Mouse (Mus musculus) brown adipose tissue, adult 24 weeks (tissue): ENCODE measurements around the gene Trappc6a. TPM values are rescaled to one million over a fixed set of nuclear protein-coding genes. Genes with fewer than 3 reads are reported as not detected.

Source experiments
- H3K27ac ChIP-seq: fragments of 200-500 bp; replicated peaks from 2 replicates; pipeline ENCODE4 v1.5.1; 2012; ENCODE audit warnings: low read depth, mild to moderate bottlenecking, low read length
- H3K4me1 ChIP-seq: fragments of 200-500 bp; 2 replicates; pipeline ENCODE4 v1.6.1; 2012; ENCODE audit warnings: low read length, mixed read lengths; ENCODE audit not compliant: control insufficient read depth, insufficient read depth, insufficient read length
- H3K4me3 ChIP-seq: fragments of 200-500 bp; 2 replicates; pipeline ENCODE4 v1.5.1; 2012; ENCODE audit warnings: low read depth, mild to moderate bottlenecking, low read length, moderate library complexity; ENCODE audit not compliant: insufficient read depth
- polyA plus RNA-seq: library from polyadenylated mRNA; stranded (reverse); fragments of >200 nt; gene quantifications from 2 replicates; pipeline ENCODE4 v1.2.4, GENCODE M21; 2012; ENCODE audit not compliant: missing spikeins, insufficient read depth, insufficient read length

The Trappc6a gene
- polyA plus RNA-seq, 1 experiment: 49.9 TPM

DNA sequence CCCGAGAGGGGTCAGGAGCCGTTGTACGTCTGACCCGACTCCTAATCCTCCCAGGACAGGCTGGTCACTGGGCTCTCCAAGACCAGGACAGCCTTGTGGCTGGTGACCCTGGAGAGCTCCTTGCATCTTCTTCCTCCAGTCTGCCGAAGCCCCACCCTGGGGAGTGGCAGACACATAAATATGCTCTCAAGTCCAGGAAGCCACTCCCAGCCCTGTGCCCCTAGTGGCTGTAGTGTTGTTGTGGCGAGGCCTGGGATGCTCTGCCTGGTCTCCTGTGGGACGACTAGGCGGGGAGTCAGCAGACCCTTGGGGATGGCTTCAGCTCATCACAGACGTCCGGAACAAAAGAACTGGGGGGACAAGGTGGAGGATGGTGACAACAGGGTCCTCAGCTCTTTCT lies 22.9 kb downstream of the Trappc6a start:
- no peak overlapping the region for H3K27ac ChIP-seq
- no peaks in the 10 kb centered on the region for H3K4me1 ChIP-seq
- H3K4me3 ChIP-seq: no peak overlapping the region

DNA sequence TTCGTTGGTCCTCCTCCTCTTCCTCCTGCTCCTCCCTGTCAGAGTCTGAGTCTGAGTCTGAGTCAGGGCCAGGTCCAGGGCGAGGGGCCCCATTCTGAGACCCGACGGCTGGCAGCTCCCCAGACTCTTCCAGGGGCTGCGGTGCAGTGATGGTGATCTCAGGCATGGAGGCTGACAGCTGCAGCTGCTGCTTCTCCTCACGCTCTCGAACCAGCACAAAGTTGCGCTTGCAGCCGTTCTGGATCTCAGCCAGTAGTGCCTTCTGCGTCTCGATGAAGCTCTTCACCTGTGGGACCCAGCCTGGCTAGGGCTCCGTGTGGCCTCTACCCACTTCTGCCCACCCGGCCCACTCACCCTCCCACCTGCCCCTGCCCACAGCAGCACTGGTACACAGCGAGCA lies 24.0 kb downstream of the Trappc6a start:
- Histone ChIP-seq H3K4me1 (no peaks in the 10 kb centered on the region), H3K27ac (no peak overlapping the region), H3K4me3 (no peak overlapping the region)

DNA sequence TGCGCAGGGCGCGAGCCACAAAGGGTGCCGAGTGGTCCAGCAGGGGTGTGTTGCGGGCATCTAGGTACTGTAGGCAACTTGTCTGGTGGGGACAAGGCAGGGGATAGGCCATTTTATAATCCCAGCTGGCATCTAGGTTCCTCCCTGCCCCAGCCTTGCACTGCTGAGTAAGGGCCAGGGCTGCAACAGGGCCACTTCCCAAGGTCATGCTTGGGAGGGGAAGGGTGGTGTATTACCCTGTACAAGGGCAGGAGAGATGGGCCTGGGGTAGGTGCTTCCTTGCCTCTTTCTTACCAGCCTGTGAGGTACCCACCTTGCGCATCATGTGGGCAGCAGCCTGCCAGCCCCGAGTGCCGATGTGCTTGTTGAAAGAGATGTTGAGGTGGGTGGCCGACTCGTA lies 26.5 kb downstream of the Trappc6a start:
- no peak overlapping the region for H3K27ac ChIP-seq
- H3K4me3 ChIP-seq: no peak overlapping the region
- H3K4me1 ChIP-seq: no peaks in the 10 kb centered on the region

DNA sequence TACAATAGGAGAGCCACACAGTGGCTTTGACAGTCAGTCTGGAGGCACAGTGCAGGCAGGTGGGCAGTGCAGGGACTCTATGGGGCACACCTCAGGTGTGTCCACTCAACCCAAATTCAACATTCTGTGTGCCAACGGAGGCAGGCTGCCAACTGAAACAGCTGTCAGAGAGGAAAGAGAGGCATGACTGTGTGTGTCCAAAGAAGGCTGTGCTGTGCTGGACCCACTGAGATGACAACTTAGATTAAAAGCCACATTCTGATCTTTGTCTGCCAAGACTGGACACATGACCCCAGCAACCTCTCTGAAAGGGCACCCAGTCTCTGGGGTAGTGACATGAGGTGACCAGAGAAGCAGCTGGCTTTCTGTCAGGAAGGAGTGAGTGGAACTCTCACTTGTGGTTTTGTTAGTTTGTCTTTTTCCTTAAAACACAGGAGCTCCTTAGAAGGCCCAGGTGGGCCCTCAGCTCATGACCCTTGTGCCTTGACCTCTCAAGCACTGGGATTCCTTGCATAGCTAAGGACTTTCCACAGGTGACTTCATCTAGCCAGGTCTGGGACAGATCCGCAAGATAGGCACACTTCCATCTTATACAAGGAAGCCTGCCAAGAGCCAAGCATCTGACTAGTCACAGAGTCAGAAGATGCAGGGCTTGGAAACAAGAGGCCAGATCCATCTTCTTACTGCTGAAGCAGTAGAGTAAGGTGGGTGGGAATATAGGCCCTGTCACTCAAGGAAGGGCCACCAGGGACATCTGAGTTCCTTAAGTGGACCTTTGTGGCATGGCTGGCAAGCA lies 32.8 kb downstream of the Trappc6a start:
- H3K4me1 ChIP-seq: peaks cover 22% of the 10 kb centered on the region
- H3K4me3 ChIP-seq: no peak overlapping the region
- H3K27ac ChIP-seq: no peak overlapping the region

DNA sequence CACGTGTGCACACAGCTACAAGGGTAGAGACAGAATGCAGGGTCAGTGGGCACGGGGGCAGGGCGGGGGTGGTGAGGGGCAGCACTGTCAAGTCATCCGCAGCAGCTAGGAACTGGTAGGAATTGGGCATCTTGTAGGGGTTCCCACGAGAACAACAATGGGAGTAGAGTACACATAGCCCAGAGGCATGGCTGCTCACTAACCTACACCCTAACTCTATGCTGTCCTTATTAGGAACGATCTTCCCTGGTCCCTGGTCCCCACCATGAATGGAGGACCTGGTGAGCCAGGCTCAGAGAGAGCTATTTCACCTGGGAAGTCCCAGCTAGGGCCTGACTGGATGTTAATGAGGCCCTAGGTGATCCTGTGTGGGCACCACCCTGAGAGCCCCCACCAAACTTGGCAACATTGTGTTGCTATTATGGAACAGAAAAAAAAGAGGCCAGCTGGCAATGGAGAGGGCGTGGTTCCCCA lies 33.5 kb downstream of the Trappc6a start:
- H3K27ac ChIP-seq: no peak overlapping the region
- H3K4me1 ChIP-seq: peaks cover 25% of the 10 kb centered on the region
- H3K4me3 ChIP-seq: no peak overlapping the region

DNA sequence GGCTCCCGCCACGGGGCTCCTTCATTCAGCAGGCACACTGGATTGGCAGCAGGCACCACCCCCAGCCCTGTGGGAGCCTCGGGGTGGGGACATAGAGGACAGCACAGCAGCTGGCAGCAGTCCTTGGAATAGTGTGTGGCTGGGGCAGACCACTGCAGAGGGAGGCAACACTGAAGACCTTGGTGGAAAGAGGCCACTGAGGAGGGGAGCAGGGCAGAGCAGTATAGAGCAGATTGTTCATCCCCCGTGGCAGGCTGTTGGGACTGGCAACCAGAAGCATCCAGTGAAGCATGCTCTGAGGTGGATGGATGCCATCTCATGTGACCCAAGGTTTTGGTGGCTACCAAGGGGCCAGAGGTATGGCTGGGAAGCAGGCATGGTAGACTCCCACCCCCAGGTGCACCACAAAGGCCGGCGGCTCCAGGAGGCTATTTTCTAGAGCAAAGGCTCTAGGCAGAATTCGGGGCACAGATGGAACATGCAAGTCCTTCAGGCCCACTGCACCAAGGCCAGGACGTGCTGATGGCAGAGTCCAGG lies 34.0 kb downstream of the Trappc6a start:
- Histone ChIP-seq H3K4me3 (no peak overlapping the region), H3K27ac (no peak overlapping the region), H3K4me1 (peaks cover 28% of the 10 kb centered on the region)

DNA sequence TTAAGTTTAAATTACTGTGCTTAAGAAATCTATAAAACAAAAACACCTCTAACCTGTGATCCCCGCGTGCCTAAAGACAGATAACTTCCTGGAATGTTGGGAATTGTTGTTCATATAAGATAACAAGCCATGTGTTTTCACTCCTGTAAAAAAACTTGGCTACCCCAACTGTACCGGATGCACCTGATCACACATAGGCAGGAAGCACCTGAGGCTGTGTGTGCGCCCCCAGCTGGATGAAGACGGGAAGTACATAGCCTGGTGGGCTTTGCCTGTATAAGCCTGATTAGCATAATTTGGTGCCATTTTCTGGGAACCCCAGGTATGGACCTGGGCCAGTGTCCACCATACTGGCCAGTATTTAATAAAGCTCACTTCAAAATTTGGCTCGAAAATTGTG lies 35.4 kb downstream of the Trappc6a start:
- H3K4me3 ChIP-seq: no peak overlapping the region
- H3K27ac ChIP-seq: no peak overlapping the region
- H3K4me1 ChIP-seq: peaks cover 33% of the 10 kb centered on the region

DNA sequence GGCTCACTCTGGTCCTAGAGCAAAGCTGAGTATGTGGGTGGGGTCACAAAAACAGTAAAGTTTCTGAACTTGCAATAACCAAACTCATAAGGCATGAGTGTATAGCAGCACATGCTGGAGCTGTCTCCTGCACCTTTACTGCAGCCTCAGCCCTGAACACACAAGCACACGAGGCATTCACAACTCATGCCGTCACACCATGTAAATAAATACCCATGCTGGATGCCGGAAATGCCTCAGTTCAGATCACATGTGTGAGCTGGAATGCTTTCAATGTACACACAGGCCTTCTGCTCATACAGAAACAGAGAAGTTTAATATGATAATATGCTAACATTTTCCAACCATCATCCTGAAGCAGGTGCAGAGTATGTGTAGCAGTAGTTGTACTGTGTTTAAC lies 37.8 kb downstream of the Trappc6a start:
- H3K4me3 ChIP-seq: no peak overlapping the region
- H3K27ac ChIP-seq: no peak overlapping the region
- H3K4me1 ChIP-seq: peaks cover 31% of the 10 kb centered on the region

DNA sequence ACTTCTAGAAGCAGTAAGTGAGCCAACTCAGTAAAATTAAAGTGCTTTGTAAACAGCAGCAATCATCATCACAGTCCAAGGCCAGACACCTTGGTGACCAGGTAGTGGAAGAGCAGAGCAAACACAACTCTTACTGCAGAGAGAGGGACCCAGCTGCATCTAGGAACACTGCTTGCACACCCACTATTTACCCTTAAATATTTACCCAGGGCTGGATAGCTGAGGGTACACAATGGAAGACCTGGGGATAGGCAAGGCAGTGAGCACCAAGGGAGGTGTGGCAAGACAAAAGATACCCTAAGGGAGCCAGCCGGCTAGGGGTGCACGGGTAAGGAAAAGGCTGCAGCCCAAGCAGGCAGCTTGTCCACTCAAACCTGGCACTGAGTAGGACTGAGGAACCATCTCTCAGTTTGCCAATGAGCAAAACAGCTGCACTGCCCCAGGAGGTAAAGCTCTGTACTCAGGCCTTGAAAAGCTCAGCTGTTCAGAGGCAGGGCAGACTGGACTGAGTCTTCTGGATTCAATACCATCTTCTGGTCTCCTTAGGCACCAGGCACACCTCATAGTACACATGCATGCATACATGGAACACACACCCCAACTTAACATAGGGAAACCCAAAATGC lies 39.3 kb downstream of the Trappc6a start:
- H3K27ac ChIP-seq: no peak overlapping the region

DNA sequence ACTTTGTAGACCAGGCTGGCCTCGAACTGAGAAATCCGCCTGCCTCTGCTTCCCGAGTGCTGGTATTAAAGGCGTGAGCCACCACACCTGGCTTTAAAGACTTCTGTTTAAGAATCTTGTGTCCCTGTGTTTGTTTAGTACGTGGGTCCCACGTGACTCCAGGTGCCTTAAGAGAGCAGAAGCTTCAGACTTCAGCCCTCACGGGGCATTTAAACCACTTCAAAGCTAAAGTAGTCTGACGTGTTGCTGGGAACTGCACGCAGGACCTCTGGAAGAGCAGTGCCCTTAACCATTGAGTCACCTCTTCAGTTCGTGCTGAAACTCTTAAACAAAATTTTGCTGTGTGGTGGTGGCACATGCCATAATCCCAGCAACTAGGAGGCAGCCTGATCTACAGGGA lies 41.2 kb downstream of the Trappc6a start:
- peaks cover 32% of the 10 kb centered on the region for H3K4me1 ChIP-seq
- H3K27ac ChIP-seq: no peak overlapping the region
- H3K4me3 ChIP-seq: no peak overlapping the region

More for the DNA sequence above, 39.3 kb downstream of the Trappc6a start:
- peaks cover 22% of the 10 kb centered on the region for H3K4me1 ChIP-seq
- no peak overlapping the region for H3K4me3 ChIP-seq

DNA sequence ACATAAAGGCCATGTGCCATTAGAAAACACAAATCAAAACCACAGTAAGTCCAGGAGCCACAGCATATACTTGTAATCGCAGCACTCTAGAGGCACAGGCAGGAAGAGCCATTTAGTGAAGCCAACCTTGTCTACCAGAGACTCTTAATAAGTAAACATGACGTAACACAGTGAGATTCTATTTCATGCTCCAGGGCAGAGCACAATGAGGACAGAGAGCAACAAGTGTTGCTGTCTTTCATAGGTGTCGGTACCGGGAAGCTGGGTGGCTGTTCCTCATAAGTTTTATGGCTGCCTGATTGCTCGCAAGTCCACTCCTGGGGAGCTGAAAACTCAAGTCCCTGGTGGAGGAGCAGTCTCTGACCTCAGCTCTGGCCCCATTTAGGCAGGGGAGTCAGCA lies 43.4 kb downstream of the Trappc6a start:
- no peak overlapping the region for H3K27ac ChIP-seq
- peaks cover 40% of the 10 kb centered on the region for H3K4me1 ChIP-seq
- no peak overlapping the region for H3K4me3 ChIP-seq

DNA sequence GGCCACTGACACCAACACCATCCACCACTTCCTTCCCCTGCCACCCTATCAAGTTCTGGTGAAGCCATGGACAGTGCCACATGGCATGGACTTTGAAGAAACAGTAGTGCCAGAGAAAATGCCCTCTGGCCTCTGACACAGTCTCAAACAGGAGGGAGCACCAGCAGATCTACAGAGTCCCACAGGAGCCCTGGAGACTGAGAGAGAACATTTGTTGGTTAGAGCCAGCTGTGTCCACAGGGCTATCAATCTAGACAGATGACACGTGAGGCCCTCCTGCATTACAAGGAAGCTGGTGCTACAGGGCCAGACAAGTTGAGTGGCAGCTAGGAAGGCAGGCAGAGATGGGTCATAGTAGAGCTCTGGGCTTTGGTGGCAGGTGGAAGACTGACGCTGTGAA lies 44.2 kb downstream of the Trappc6a start:
- Histone ChIP-seq H3K27ac (no peak overlapping the region), H3K4me1 (peaks cover 40% of the 10 kb centered on the region), H3K4me3 (no peak overlapping the region)

DNA sequence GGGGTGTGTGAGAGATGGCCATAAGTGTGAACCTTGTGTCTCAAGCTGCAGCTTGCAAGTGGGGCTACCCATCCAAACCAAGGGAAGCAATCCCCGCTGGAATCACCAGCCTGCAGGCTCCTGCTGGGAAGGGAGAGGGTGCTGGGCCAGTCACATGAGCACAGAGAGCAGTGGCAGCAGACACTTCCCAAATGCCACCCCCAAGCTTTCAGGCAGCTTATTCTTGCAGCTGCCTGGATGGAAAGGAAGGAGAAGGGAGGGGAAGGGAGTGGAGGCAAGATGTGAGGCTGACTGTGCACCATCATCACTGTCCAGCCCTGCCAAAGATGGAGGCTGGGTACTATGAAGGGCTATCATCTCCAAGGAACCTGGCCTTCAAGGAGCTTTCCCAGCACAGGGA lies 46.0 kb downstream of the Trappc6a start:
- Histone ChIP-seq H3K27ac (no peak overlapping the region), H3K4me3 (no peak overlapping the region), H3K4me1 (peaks cover 48% of the 10 kb centered on the region)

DNA sequence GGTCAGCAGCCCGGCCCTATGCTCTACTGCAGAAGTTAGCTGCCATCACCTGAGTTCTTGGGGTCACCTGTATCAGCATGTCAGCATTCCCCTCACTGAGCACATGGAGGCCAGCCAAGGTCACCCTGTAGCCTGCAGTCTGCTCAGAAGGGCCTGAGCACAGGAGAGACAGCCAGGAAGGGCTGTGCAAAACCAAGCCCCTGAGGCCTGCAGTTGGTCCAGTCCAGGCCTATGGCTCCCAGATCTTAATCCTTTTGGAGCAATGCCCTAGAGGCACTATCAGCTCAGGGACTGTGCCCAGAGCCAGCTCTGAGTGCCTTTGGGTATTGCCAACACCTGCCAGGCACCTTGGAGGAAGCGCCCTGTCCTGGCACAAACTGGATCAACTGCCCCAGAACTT lies 48.9 kb downstream of the Trappc6a start:
- Histone ChIP-seq H3K27ac (no peak overlapping the region), H3K4me1 (peaks cover 58% of the 10 kb centered on the region), H3K4me3 (no peak overlapping the region)

DNA sequence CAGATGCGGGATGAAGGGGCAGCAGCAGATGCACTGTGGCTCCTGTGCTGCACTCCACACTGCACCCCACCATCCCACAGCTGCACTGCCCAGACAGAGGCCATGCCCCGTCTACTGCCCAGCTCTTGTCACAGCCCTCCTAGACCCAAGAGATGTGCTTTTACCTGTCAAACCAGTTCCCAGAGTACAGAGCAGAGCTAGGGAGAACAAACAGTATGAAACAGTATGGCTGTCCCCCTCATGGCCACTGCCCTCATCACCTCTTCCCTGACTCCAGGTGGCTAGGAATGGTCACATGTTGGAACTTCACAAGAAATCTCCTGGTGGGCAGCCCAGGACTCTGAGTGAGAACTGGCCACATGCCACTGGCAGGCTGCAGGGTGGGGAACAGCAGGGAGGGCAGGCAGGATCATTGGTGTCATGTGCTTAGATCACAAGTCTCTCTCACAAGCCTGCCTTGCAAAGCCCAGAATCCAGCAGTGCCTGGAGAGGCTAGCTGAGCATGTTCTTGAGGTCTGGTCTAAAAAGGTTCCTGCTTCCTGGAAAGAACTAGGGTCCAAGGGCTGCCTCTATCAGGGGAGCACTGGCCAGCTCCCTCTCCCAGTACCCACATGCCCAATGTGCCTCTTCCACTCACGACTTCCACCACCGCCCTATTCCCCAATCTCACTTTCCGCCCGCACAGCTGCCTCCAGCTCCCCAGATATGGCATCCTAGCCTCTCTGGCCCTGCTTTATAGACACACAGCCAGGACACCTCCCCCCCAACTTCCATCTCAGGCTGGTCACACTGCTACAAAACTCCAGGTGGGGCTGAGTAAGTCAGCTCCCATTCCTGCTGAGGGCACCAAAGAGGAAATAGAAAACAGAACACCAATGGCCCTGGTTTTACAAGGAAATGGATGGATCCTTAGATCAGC lies 50.0 kb downstream of the Trappc6a start:
- H3K4me1 ChIP-seq: peaks cover 52% of the 10 kb centered on the region
- H3K4me3 ChIP-seq: no peak overlapping the region
- no peak overlapping the region for H3K27ac ChIP-seq
